Mouse (Mus musculus) midbrain, embryonic 11.5 days (tissue): ENCODE measurements at regions not wholly inside any gene's neighbourhood (a gene's known extent, or its start where the extent isn't known, plus 50 kb on each side); places are given as distances from the start of the nearest gene placed in this dataset.

Experiments used
- ATAC-seq: fragments of 200-750 bp; cut with Nextera tagmentation; 2 replicates; pipeline ENCODE4 v1.8.0; 2017; ENCODE audit warnings: moderate TSS enrichment, moderate library complexity; ENCODE audit not compliant: low FRiP score
- DNase-seq: peaks from one replicate; pipeline ENCODE4 v3.0.0; 2015; ENCODE audit warnings: low spot score; ENCODE audit errors: missing footprints
- H3K27ac ChIP-seq: fragments of 300-500 bp; sonication (generic); 2 replicates; pipeline ENCODE4 v1.5.1; 2014; ENCODE audit warnings: low read depth, low read length
- H3K27me3 ChIP-seq: fragments of 300-500 bp; sonication (generic); 2 replicates; pipeline ENCODE4 v1.6.1; 2014; ENCODE audit warnings: mild to moderate bottlenecking, low read length, moderate library complexity, mixed read lengths; ENCODE audit not compliant: control insufficient read depth, insufficient read depth
- H3K36me3 ChIP-seq: fragments of 300-500 bp; sonication (generic); 2 replicates; pipeline ENCODE4 v1.6.1; 2014; ENCODE audit warnings: mild to moderate bottlenecking, low read length, moderate library complexity, mixed read lengths; ENCODE audit not compliant: control insufficient read depth, insufficient read depth
- H3K4me1 ChIP-seq: fragments of 300-500 bp; sonication (generic); 2 replicates; pipeline ENCODE4 v1.6.1; 2014; ENCODE audit warnings: low read length; ENCODE audit not compliant: control insufficient read depth, insufficient read depth
- H3K4me2 ChIP-seq: fragments of 300-500 bp; sonication (generic); 2 replicates; pipeline ENCODE4 v1.6.1; 2014; ENCODE audit warnings: mild to moderate bottlenecking, moderate library complexity
- H3K4me3 ChIP-seq: fragments of 300-500 bp; sonication (generic); 2 replicates; pipeline ENCODE4 v1.5.1; 2014; ENCODE audit warnings: low read depth, low read length
- H3K9ac ChIP-seq: fragments of 300-500 bp; sonication (generic); 2 replicates; pipeline ENCODE4 v1.6.1; 2014; ENCODE audit warnings: low read length
- H3K9me3 ChIP-seq: fragments of 300-500 bp; sonication (generic); 2 replicates; pipeline ENCODE4 v1.6.1; 2016; ENCODE audit warnings: low read length; ENCODE audit not compliant: control insufficient read depth
- WGBS: fragments of 180-500 bp; shearing (Covaris S2); extraction: QIAGEN DNeasy Blood & Tissue Kit; methylation state at CpG from one replicate; pipeline ENCODE4 v1.1.7; 2014; 5-methylcytosine and 5-hydroxymethylcytosine counted together

DNA sequence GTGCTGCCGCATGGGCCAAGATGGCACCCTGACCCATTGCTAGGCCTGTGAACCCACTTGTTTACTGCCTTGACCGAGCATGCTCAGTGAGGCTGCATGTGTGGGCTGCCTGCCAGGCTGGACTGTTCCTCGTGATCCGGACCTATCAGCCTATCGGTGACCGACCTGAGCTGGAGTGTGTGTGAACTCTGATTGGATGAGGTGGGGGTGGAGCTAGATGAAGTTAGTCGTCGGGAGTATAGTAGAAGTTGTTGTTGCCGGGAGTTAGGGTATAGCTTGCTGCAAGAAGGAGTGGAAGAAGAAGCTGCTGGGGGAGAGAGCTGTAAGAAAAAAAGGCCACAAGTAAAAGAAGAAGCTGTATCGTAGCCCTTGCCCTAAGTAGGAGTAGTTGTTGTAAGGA is 122.3 kb upstream of the Krtap11-1 start:
- no peak overlapping the region for H3K4me2 ChIP-seq
- no peak for DNase-seq
- H3K27me3 ChIP-seq: no peaks in the 10 kb centered on the region
- 0 out of 2 replicates have a peak, but pooled peaks have one; percentile 30 for ATAC-seq
- H3K9ac ChIP-seq: no peak overlapping the region
- H3K4me3 ChIP-seq: no peak overlapping the region
- H3K36me3 ChIP-seq: no peaks in the 10 kb centered on the region
- 89% methylated on average over 10 of the region's 10 CpGs for WGBS
- H3K27ac ChIP-seq: no peak overlapping the region
- H3K9me3 ChIP-seq: no peaks in the 10 kb centered on the region
- no peaks in the 10 kb centered on the region for H3K4me1 ChIP-seq

- no peaks in the 10 kb centered on the region for H3K27me3 ChIP-seq
Measured at GRCm38 (mm10) chr16:89679438-89679837, 108.5 kb upstream of the Krtap11-1 start.

DNA sequence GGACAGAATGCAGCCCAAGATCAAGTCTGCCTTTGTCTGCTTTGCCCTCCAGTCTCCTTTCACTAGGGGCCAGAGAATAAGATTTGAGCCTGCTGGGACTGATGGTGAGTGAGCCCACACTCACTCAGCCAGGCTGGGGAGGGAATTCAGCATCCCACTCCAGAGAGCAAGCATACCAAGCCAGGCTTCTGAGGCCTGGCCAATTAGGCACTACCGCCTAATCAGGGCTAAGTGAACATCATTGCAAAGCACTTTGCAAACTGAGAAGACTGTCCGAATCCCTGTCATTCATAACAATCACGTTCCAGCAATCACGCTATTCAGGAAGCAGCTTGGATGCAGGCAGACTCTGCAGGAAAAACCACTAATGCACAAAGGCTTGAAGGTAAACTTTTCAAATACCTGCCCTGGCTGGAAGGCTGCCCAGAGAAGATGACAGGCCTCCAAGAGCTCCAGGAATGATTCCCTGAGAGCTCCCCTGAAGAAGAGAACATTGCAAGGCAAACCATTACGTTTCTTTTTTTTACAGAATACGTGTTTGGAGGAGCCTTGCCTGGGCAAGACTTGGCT is 107.5 kb upstream of the Krtap11-1 start:
- no peaks in the 10 kb centered on the region for H3K27me3 ChIP-seq
- H3K9me3 ChIP-seq: no peaks in the 10 kb centered on the region
- H3K27ac ChIP-seq: no peak overlapping the region
- H3K4me3 ChIP-seq: no peak overlapping the region
- H3K9ac ChIP-seq: no peak overlapping the region
- H3K36me3 ChIP-seq: no peaks in the 10 kb centered on the region
- no peaks in the 10 kb centered on the region for H3K4me1 ChIP-seq
- peak; percentile 54 for DNase-seq
- no peak for ATAC-seq
- H3K4me2 ChIP-seq: no peak overlapping the region
- 79% methylated on average over 6 of the region's 6 CpGs for WGBS

More at GRCm38 (mm10) chr16:89679438-89679837, 108.5 kb upstream of the Krtap11-1 start:
- Histone ChIP-seq H3K4me2 (no peak overlapping the region), H3K9ac (no peak overlapping the region), H3K36me3 (no peaks in the 10 kb centered on the region), H3K4me3 (no peak overlapping the region), H3K4me1 (no peaks in the 10 kb centered on the region), H3K27ac (no peak overlapping the region), H3K9me3 (no peaks in the 10 kb centered on the region)
- ATAC-seq: no peak
- no peak for DNase-seq
- 92% methylated on average over 6 of the region's 6 CpGs for WGBS

GRCm38 (mm10) chr16:89675009-89675785 is 104.2 kb upstream of the Krtap11-1 start:
- 88% methylated on average over 13 of the region's 13 CpGs for WGBS
- Histone ChIP-seq H3K4me1 (no peaks in the 10 kb centered on the region), H3K4me2 (no peak overlapping the region), H3K27ac (no peak overlapping the region), H3K9ac (no peak overlapping the region), H3K9me3 (no peaks in the 10 kb centered on the region), H3K27me3 (no peaks in the 10 kb centered on the region), H3K36me3 (no peaks in the 10 kb centered on the region), H3K4me3 (no peak overlapping the region)
- peak; percentile 44 for DNase-seq
- no peak for ATAC-seq

DNA sequence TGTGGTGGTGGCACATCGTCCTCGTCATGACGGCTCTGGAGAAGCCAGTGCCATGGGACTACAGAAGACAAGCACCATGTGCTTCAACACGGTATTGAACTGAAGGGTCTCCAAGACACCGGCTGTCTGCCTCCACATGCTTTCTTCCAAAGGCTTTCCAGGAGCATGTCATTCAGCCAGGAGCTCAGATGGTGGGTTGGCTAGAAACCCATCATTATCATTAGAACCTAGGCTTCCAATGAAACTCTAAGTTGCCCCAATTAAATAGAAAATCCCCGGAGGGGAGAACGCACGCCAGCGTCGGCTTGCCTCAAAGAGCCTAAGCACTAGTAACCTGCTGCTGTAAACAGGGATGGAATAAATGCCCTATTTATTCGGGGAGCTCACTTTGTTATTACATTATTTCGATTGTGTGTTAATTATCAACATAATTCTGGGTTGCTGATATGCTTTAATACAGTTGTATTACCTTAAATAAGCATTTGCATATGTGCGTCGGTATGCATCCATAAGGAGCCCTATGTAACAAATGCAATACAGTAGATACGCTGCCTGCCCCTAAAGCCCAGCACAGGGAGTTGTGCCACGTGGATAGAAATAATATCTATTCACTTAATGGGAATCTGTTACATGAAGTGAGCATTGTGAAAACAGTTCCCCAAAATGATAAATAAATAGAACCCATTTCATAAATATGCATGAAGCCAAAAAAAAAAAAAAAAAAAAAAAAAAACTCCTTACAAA is 103.3 kb upstream of the Krtap11-1 start:
- Histone ChIP-seq H3K9me3 (no peaks in the 10 kb centered on the region), H3K9ac (no peak overlapping the region), H3K27me3 (no peaks in the 10 kb centered on the region), H3K4me3 (no peak overlapping the region), H3K4me1 (no peaks in the 10 kb centered on the region), H3K27ac (no peak overlapping the region), H3K4me2 (no peak overlapping the region), H3K36me3 (no peaks in the 10 kb centered on the region)
- peak; percentile 65 for DNase-seq
- ATAC-seq: no peak
- WGBS: 88% methylated on average over 16 of the region's 16 CpGs

- ATAC-seq (peak; percentile 27; the same call in 1 of the 2 replicates), DNase-seq (peak; percentile 49)
- H3K4me2 ChIP-seq: no peak overlapping the region
- no peak overlapping the region for H3K9ac ChIP-seq
- no peak overlapping the region for H3K27ac ChIP-seq
- no peaks in the 10 kb centered on the region for H3K4me1 ChIP-seq
- H3K27me3 ChIP-seq: no peaks in the 10 kb centered on the region
- H3K36me3 ChIP-seq: no peaks in the 10 kb centered on the region
- 75% methylated on average over 9 of the region's 9 CpGs for whole genome bisulfite sequencing
- no peaks in the 10 kb centered on the region for H3K9me3 ChIP-seq
- no peak overlapping the region for H3K4me3 ChIP-seq
Measured at GRCm38 (mm10) chr16:89671188-89671726, 100.3 kb upstream of the Krtap11-1 start.

GRCm38 (mm10) chr16:89660071-89660470 is 89.1 kb upstream of the Krtap11-1 start:
- no peaks in the 10 kb centered on the region for H3K9me3 ChIP-seq
- ATAC-seq (no peak), DNase-seq (no peak)
- no peak overlapping the region for H3K9ac ChIP-seq
- no peaks in the 10 kb centered on the region for H3K4me1 ChIP-seq
- H3K27me3 ChIP-seq: no peaks in the 10 kb centered on the region
- WGBS: 64% methylated on average over 2 of the region's 2 CpGs
- H3K4me3 ChIP-seq: no peak overlapping the region
- no peak overlapping the region for H3K4me2 ChIP-seq
- no peak overlapping the region for H3K27ac ChIP-seq
- H3K36me3 ChIP-seq: no peaks in the 10 kb centered on the region

DNA sequence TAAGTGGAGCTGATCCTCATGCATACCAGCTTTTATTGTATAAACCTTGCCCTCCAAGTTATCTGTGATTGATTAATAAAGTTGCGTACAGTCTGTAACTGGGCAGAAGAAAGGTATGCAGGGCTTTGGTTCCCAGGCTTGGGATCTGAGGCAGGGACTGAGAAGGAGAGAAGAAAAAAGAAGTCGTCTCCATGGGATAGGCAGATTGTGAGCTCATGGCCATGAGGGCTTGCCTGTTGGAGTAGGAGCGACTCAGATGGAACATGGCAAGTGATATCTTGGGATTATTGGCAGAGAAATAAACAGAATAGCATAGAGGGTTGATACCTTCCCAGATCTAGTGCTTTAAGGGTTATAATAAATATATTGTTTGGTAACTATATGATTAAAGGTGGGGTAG is 85.1 kb upstream of the Krtap11-1 start:
- Histone ChIP-seq H3K36me3 (no peaks in the 10 kb centered on the region), H3K9ac (no peak overlapping the region), H3K4me3 (no peak overlapping the region), H3K27ac (no peak overlapping the region), H3K9me3 (no peaks in the 10 kb centered on the region), H3K4me1 (no peaks in the 10 kb centered on the region), H3K27me3 (no peaks in the 10 kb centered on the region), H3K4me2 (no peak overlapping the region)
- peak; percentile 64 for DNase-seq
- no peak for ATAC-seq
- WGBS: 89% methylated on average over 3 of the region's 3 CpGs

GRCm38 (mm10) chr16:89648651-89649050 is 77.7 kb upstream of the Krtap11-1 start:
- H3K9ac ChIP-seq: no peak overlapping the region
- H3K27ac ChIP-seq: no peak overlapping the region
- 76% methylated on average over 4 of the region's 4 CpGs for WGBS
- H3K27me3 ChIP-seq: no peaks in the 10 kb centered on the region
- ATAC-seq (no peak), DNase-seq (peak; percentile 75)
- H3K4me1 ChIP-seq: no peaks in the 10 kb centered on the region
- H3K9me3 ChIP-seq: no peaks in the 10 kb centered on the region
- no peak overlapping the region for H3K4me2 ChIP-seq
- no peaks in the 10 kb centered on the region for H3K36me3 ChIP-seq
- no peak overlapping the region for H3K4me3 ChIP-seq
